Mouse (Mus musculus) liver, embryonic 13.5 days (tissue): ENCODE data around the gene Usp31. TPM values are rescaled to one million over a fixed set of nuclear protein-coding genes. Genes with fewer than 3 reads are reported as not detected.

Experiments used
- ATAC-seq: fragments of 200-750 bp; cut with Nextera tagmentation; 2 replicates; pipeline ENCODE4 v1.8.0; 2017; ENCODE audit warnings: low read depth, mild to moderate bottlenecking, moderate number of reproducible peaks, moderate library complexity
- DNase-seq: peaks from one replicate; pipeline ENCODE4 v3.0.0; 2022
- H3K27ac ChIP-seq: fragments of 300-500 bp; sonication (generic); 2 replicates; pipeline ENCODE4 v1.5.1; 2015; ENCODE audit warnings: moderate library complexity, mild to moderate bottlenecking, inconsistent platforms
- H3K27me3 ChIP-seq: fragments of 300-500 bp; sonication (generic); 2 replicates; pipeline ENCODE4 v1.6.1; 2015; ENCODE audit warnings: mild to moderate bottlenecking, inconsistent platforms
- H3K36me3 ChIP-seq: fragments of 300-500 bp; sonication (generic); 2 replicates; pipeline ENCODE4 v1.6.1; 2015; ENCODE audit warnings: mild to moderate bottlenecking, inconsistent platforms
- H3K4me1 ChIP-seq: fragments of 300-500 bp; sonication (generic); replicated peaks from 2 replicates; pipeline ENCODE4 v1.6.1; 2015; ENCODE audit warnings: inconsistent platforms
- H3K4me2 ChIP-seq: fragments of 300-500 bp; sonication (generic); 2 replicates; pipeline ENCODE4 v1.6.1; 2015; ENCODE audit warnings: inconsistent platforms, mild to moderate bottlenecking, moderate library complexity
- H3K4me3 ChIP-seq: fragments of 300-500 bp; sonication (generic); replicated peaks from 2 replicates; pipeline ENCODE4 v1.5.1; 2015; ENCODE audit warnings: mild to moderate bottlenecking, inconsistent platforms
- H3K9ac ChIP-seq: fragments of 300-500 bp; sonication (generic); 2 replicates; pipeline ENCODE4 v1.6.1; 2015; ENCODE audit warnings: mild to moderate bottlenecking, inconsistent platforms
- H3K9me3 ChIP-seq: fragments of 300-500 bp; sonication (generic); replicated peaks from 2 replicates; pipeline ENCODE4 v1.6.1; 2016; ENCODE audit warnings: inconsistent platforms
- WGBS: fragments of 180-500 bp; shearing (Covaris S2); methylation state at CpG from one replicate; pipeline ENCODE4 v1.1.7; 2015; ENCODE audit not compliant: insufficient replicate concordance; 5-methylcytosine and 5-hydroxymethylcytosine counted together
- polyA plus RNA-seq: library from polyadenylated mRNA; unstranded; fragments of >200 nt; fragmentation: Nextera tagmentation; extraction: Ambion mirVana; gene quantifications from 2 replicates; pipeline ENCODE4 v1.2.1, GENCODE M21; 2015

Usp31 gene
- polyA plus RNA-seq, 1 experiment from 2014 or later: 1.1 TPM

GRCm38 (mm10) chr7:121701983-121702382, 5.1 kb downstream of the Usp31 start:
- WGBS: 23% methylated on average over 6 of the region's 6 CpGs
- Histone ChIP-seq H3K4me3 (no peak overlapping the region), H3K4me2 (no peak overlapping the region), H3K9ac (no peak overlapping the region; the same call in 1 of the 2 replicates), H3K4me1 (peaks cover 64% of the 10 kb centered on the region), H3K27me3 (no peaks in the 10 kb centered on the region), H3K9me3 (no peaks in the 10 kb centered on the region), H3K27ac (no peak overlapping the region), H3K36me3 (peaks cover 11% of the 10 kb centered on the region; the same call in 1 of the 2 replicates)
- ATAC-seq (no peak), DNase-seq (no peak)

GRCm38 (mm10) chr7:121700480-121700879, 6.6 kb downstream of the Usp31 start:
- Histone ChIP-seq H3K4me1 (peaks cover 52% of the 10 kb centered on the region), H3K9ac (no peak overlapping the region), H3K4me2 (no peak overlapping the region), H3K9me3 (no peaks in the 10 kb centered on the region), H3K27ac (no peak overlapping the region), H3K27me3 (no peaks in the 10 kb centered on the region), H3K36me3 (peaks cover 11% of the 10 kb centered on the region; the same call in 1 of the 2 replicates), H3K4me3 (no peak overlapping the region)
- WGBS: 79% methylated on average over 3 of the region's 3 CpGs
- DNase-seq (no peak), ATAC-seq (no peak)

- Histone ChIP-seq H3K9me3 (no peaks in the 10 kb centered on the region), H3K27me3 (no peaks in the 10 kb centered on the region), H3K27ac (no peak overlapping the region), H3K4me2 (no peak overlapping the region), H3K9ac (no peak overlapping the region), H3K4me1 (peaks cover 40% of the 10 kb centered on the region), H3K4me3 (no peak overlapping the region), H3K36me3 (peaks cover 5% of the 10 kb centered on the region; the same call in 1 of the 2 replicates)
- ATAC-seq (no peak), DNase-seq (no peak)
These were observed 7.8 kb downstream of the Usp31 start for GRCm38 (mm10) chr7:121699218-121699617.

GRCm38 (mm10) chr7:121697574-121697973, 9.5 kb downstream of the Usp31 start:
- no peak overlapping the region for H3K4me2 ChIP-seq
- H3K27ac ChIP-seq: no peak overlapping the region
- H3K27me3 ChIP-seq: no peaks in the 10 kb centered on the region
- DNase-seq (no peak), ATAC-seq (no peak)
- no peak overlapping the region for H3K4me3 ChIP-seq
- peaks cover 25% of the 10 kb centered on the region for H3K4me1 ChIP-seq
- 45% methylated on average over 1 of the region's 1 CpGs for WGBS
- no peak overlapping the region for H3K9ac ChIP-seq
- H3K36me3 ChIP-seq: no peaks in the 10 kb centered on the region
- no peaks in the 10 kb centered on the region for H3K9me3 ChIP-seq

GRCm38 (mm10) chr7:121697170-121697569, 9.9 kb downstream of the Usp31 start:
- no peaks in the 10 kb centered on the region for H3K27me3 ChIP-seq
- H3K9ac ChIP-seq: no peak overlapping the region
- DNase-seq (no peak), ATAC-seq (no peak)
- H3K27ac ChIP-seq: no peak overlapping the region
- peaks cover 21% of the 10 kb centered on the region for H3K4me1 ChIP-seq
- no peaks in the 10 kb centered on the region for H3K36me3 ChIP-seq
- no peak overlapping the region for H3K4me2 ChIP-seq
- H3K4me3 ChIP-seq: no peak overlapping the region
- H3K9me3 ChIP-seq: no peaks in the 10 kb centered on the region

GRCm38 (mm10) chr7:121691803-121692202, 15.2 kb downstream of the Usp31 start:
- 84% methylated on average over 2 of the region's 2 CpGs for WGBS
- no peak overlapping the region for H3K4me2 ChIP-seq
- H3K4me3 ChIP-seq: no peak overlapping the region
- no peaks in the 10 kb centered on the region for H3K27me3 ChIP-seq
- no peak overlapping the region for H3K27ac ChIP-seq
- H3K4me1 ChIP-seq: no peaks in the 10 kb centered on the region
- H3K36me3 ChIP-seq: no peaks in the 10 kb centered on the region
- no peak overlapping the region for H3K9ac ChIP-seq
- no peak for ATAC-seq
- no peak for DNase-seq
- no peaks in the 10 kb centered on the region for H3K9me3 ChIP-seq

- ATAC-seq (no peak), DNase-seq (no peak)
- Histone ChIP-seq H3K4me3 (no peak overlapping the region), H3K27me3 (no peaks in the 10 kb centered on the region), H3K36me3 (no peaks in the 10 kb centered on the region), H3K9me3 (no peaks in the 10 kb centered on the region), H3K4me2 (no peak overlapping the region), H3K9ac (no peak overlapping the region), H3K4me1 (no peaks in the 10 kb centered on the region), H3K27ac (no peak overlapping the region)
These were observed 17.7 kb downstream of the Usp31 start for GRCm38 (mm10) chr7:121689338-121689737.

GRCm38 (mm10) chr7:121685140-121685984, 21.7 kb downstream of the Usp31 start:
- H3K4me1 ChIP-seq: no peaks in the 10 kb centered on the region
- no peaks in the 10 kb centered on the region for H3K9me3 ChIP-seq
- no peaks in the 10 kb centered on the region for H3K36me3 ChIP-seq
- ATAC-seq (no peak), DNase-seq (no peak)
- no peak overlapping the region for H3K4me2 ChIP-seq
- no peak overlapping the region for H3K9ac ChIP-seq
- 82% methylated on average over 5 of the region's 5 CpGs for WGBS
- no peak overlapping the region for H3K27ac ChIP-seq
- H3K27me3 ChIP-seq: no peaks in the 10 kb centered on the region
- no peak overlapping the region for H3K4me3 ChIP-seq

- no peaks in the 10 kb centered on the region for H3K9me3 ChIP-seq
- H3K4me3 ChIP-seq: no peak overlapping the region
- H3K27ac ChIP-seq: no peak overlapping the region
- DNase-seq (no peak), ATAC-seq (no peak)
- H3K36me3 ChIP-seq: peaks cover 15% of the 10 kb centered on the region
- H3K9ac ChIP-seq: no peak overlapping the region
- H3K4me2 ChIP-seq: no peak overlapping the region
- no peaks in the 10 kb centered on the region for H3K27me3 ChIP-seq
- H3K4me1 ChIP-seq: no peaks in the 10 kb centered on the region
These were observed 25.9 kb downstream of the Usp31 start for GRCm38 (mm10) chr7:121681191-121681590.

GRCm38 (mm10) chr7:121677105-121677753, 29.8 kb downstream of the Usp31 start:
- ATAC-seq: no peak
- H3K36me3 ChIP-seq: peaks cover 30% of the 10 kb centered on the region
- no peak for DNase-seq

GRCm38 (mm10) chr7:121660705-121661104, 46.3 kb downstream of the Usp31 start:
- no peaks in the 10 kb centered on the region for H3K9me3 ChIP-seq
- ATAC-seq (no peak), DNase-seq (no peak)
- 68% methylated on average over 1 of the region's 1 CpGs for WGBS
- peaks cover 69% of the 10 kb centered on the region for H3K36me3 ChIP-seq
- no peak overlapping the region for H3K4me3 ChIP-seq
- H3K4me1 ChIP-seq: no peaks in the 10 kb centered on the region
- H3K27me3 ChIP-seq: no peaks in the 10 kb centered on the region
- H3K4me2 ChIP-seq: no peak overlapping the region
- no peak overlapping the region for H3K27ac ChIP-seq
- H3K9ac ChIP-seq: no peak overlapping the region

More at GRCm38 (mm10) chr7:121677105-121677753, 29.8 kb downstream of the Usp31 start:
- Histone ChIP-seq H3K9ac (no peak overlapping the region), H3K4me2 (no peak overlapping the region), H3K4me1 (no peaks in the 10 kb centered on the region), H3K27me3 (no peaks in the 10 kb centered on the region), H3K9me3 (no peaks in the 10 kb centered on the region), H3K4me3 (no peak overlapping the region), H3K27ac (no peak overlapping the region)
- WGBS: 69% methylated on average over 4 of the region's 4 CpGs

GRCm38 (mm10) chr7:121658866-121659265, 48.2 kb downstream of the Usp31 start:
- peaks cover 68% of the 10 kb centered on the region for H3K36me3 ChIP-seq
- WGBS: 78% methylated on average over 7 of the region's 7 CpGs
- H3K27ac ChIP-seq: no peak overlapping the region

More at GRCm38 (mm10) chr7:121658866-121659265, 48.2 kb downstream of the Usp31 start:
- Histone ChIP-seq H3K9me3 (no peaks in the 10 kb centered on the region), H3K4me3 (no peak overlapping the region), H3K4me1 (no peaks in the 10 kb centered on the region), H3K4me2 (no peak overlapping the region), H3K9ac (no peak overlapping the region), H3K27me3 (no peaks in the 10 kb centered on the region)
- DNase-seq: no peak
- ATAC-seq: no peak
